Mouse (Mus musculus): ENCODE data around the gene Fli1. TPM values are rescaled to one million over a fixed set of nuclear protein-coding genes. Genes with fewer than 3 reads are reported as not detected.

Gene Fli1
- polyA plus RNA-seq, 2 experiments: 10.1 to 22.2 TPM

DNA sequence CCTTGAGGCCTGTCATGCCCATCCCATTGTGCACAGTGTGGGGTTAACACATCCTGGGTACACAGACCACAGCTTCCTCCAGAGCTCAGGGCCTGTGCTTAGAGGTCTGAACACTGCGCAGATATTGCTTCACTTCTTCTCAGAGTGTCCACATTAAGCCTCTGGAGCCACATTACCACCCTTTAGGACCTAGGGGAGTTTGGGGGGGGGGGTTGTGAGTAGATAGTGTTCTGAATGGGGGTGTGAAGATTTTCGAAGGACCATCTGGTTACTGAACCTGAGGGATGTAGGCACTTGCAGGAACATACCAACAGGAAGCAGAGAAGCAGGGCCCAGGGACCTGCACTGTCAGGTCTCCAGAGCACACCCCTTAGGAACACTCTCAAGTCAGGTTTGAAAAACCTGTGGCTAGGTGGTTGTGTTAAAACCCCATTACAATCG, 3.3 kb downstream of the Fli1 start:
- Histone ChIP-seq H3K4me3 (replicated peaks; ENCODE audit: low read length) (peak overlapping the region; percentile 78), H3K27ac (replicated peaks; ENCODE audit: low read depth, low read length) (no peak overlapping the region), H3K36me3 (ENCODE audit: control insufficient read depth, insufficient read depth, low read length) (no peaks in the 10 kb centered on the region), H3K4me2 (replicated peaks; ENCODE audit: low read depth, low read length, severe bottlenecking) (peak overlapping the region; percentile 90), H3K27me3 (ENCODE audit: control insufficient read depth, insufficient read depth, low read length) (no peaks in the 10 kb centered on the region), H3K4me1 (ENCODE audit: control insufficient read depth, insufficient read depth, low read length) (peaks cover 22% of the 10 kb centered on the region), H3K9me3 (ENCODE audit: control insufficient read depth, low read length) (no peaks in the 10 kb centered on the region), H3K9ac (ENCODE audit: low read depth, low read length, severe bottlenecking) (peak overlapping the region; percentile 95; the same call in 1 of the 2 replicates)
- WGBS: 31% methylated on average over 3 of the region's 3 CpGs
- TF ChIP-seq POLR2A (IDR thresholded peaks at IDR 0.05; ENCODE audit: borderline replicate concordance, extremely low read depth, insufficient read depth, insufficient read length): no peak
- DNase-seq (ENCODE audit: low spot score) (no peak), ATAC-seq (ENCODE audit: low FRiP score, low read depth) (no peak)

- DNase-seq (ENCODE audit: low spot score): no peak
- H3K9ac ChIP-seq (ENCODE audit: low read depth, low read length, severe bottlenecking): no peak overlapping the region
- H3K4me1 ChIP-seq (ENCODE audit: control insufficient read depth, insufficient read depth, low read length): peaks cover 12% of the 10 kb centered on the region
- no peak overlapping the region for H3K4me3 ChIP-seq (replicated peaks; ENCODE audit: low read length)
- H3K4me2 ChIP-seq (replicated peaks; ENCODE audit: low read depth, low read length, severe bottlenecking): no peak overlapping the region; the same call in 1 of the 2 replicates
- WGBS: 85% methylated on average over 5 of the region's 5 CpGs
- H3K9me3 ChIP-seq (ENCODE audit: control insufficient read depth, low read length): no peaks in the 10 kb centered on the region
- H3K36me3 ChIP-seq (ENCODE audit: control insufficient read depth, insufficient read depth, low read length): no peaks in the 10 kb centered on the region
- no peaks in the 10 kb centered on the region for H3K27me3 ChIP-seq (ENCODE audit: control insufficient read depth, insufficient read depth, low read length)
- TF ChIP-seq POLR2A (IDR thresholded peaks at IDR 0.05; ENCODE audit: borderline replicate concordance, extremely low read depth, insufficient read depth, insufficient read length): no peak
- no peak overlapping the region for H3K27ac ChIP-seq (replicated peaks; ENCODE audit: low read depth, low read length)
- ATAC-seq (ENCODE audit: low FRiP score, low read depth): no peak
Observed at GRCm38 (mm10) chr9:32538124-32538523, 4.5 kb downstream of the Fli1 start.

DNA sequence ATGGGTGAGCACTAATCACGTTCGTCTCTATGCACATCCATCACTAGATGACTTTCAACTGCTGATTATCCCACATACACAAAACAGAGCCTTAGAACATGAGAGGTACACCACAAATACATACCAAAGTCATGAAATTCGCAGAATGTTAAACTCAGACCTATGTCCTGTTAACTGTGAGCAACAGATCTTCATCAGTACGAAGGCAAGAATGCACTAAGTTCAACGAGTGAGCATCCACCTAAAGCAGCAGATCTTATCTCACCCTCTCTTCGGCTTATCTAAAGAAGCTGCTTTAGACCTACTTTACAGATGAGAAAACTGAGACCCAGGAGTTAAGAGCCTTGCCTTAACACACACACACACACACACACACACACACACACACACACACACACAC, 5.0 kb downstream of the Fli1 start:
- no peak overlapping the region for H3K4me2 ChIP-seq (replicated peaks; ENCODE audit: low read depth, low read length, severe bottlenecking)
- H3K27ac ChIP-seq (replicated peaks; ENCODE audit: low read depth, low read length): no peak overlapping the region
- H3K27me3 ChIP-seq (ENCODE audit: control insufficient read depth, insufficient read depth, low read length): no peaks in the 10 kb centered on the region
- ATAC-seq (ENCODE audit: low FRiP score, low read depth): no peak
- H3K9ac ChIP-seq (ENCODE audit: low read depth, low read length, severe bottlenecking): no peak overlapping the region
- 75% methylated on average over 6 of the region's 6 CpGs for WGBS
- no peak for DNase-seq (ENCODE audit: low spot score)
- no peak overlapping the region for H3K4me3 ChIP-seq (replicated peaks; ENCODE audit: low read length)
- H3K9me3 ChIP-seq (ENCODE audit: control insufficient read depth, low read length): no peaks in the 10 kb centered on the region
- H3K4me1 ChIP-seq (ENCODE audit: control insufficient read depth, insufficient read depth, low read length): peaks cover 9% of the 10 kb centered on the region
- H3K36me3 ChIP-seq (ENCODE audit: control insufficient read depth, insufficient read depth, low read length): no peaks in the 10 kb centered on the region
- no peak for TF ChIP-seq POLR2A (IDR thresholded peaks at IDR 0.05; ENCODE audit: borderline replicate concordance, extremely low read depth, insufficient read depth, insufficient read length)

GRCm38 (mm10) chr9:32535201-32535955, 7.3 kb downstream of the Fli1 start:
- Histone ChIP-seq H3K27me3 (ENCODE audit: control insufficient read depth, insufficient read depth, low read length) (no peaks in the 10 kb centered on the region), H3K9me3 (ENCODE audit: control insufficient read depth, low read length) (no peaks in the 10 kb centered on the region), H3K27ac (replicated peaks; ENCODE audit: low read depth, low read length) (no peak overlapping the region), H3K4me1 (ENCODE audit: control insufficient read depth, insufficient read depth, low read length) (peaks cover 12% of the 10 kb centered on the region), H3K4me2 (replicated peaks; ENCODE audit: low read depth, low read length, severe bottlenecking) (no peak overlapping the region), H3K4me3 (replicated peaks; ENCODE audit: low read length) (no peak overlapping the region), H3K9ac (ENCODE audit: low read depth, low read length, severe bottlenecking) (no peak overlapping the region), H3K36me3 (ENCODE audit: control insufficient read depth, insufficient read depth, low read length) (no peaks in the 10 kb centered on the region)
- WGBS: 58% methylated on average over 2 of the region's 2 CpGs
- TF ChIP-seq POLR2A (IDR thresholded peaks at IDR 0.05; ENCODE audit: borderline replicate concordance, extremely low read depth, insufficient read depth, insufficient read length): no peak
- no peak for ATAC-seq (ENCODE audit: low FRiP score, low read depth)
- DNase-seq (ENCODE audit: low spot score): no peak

- H3K9me3 ChIP-seq (ENCODE audit: control insufficient read depth, low read length): no peaks in the 10 kb centered on the region
- H3K9ac ChIP-seq (ENCODE audit: low read depth, low read length, severe bottlenecking): no peak overlapping the region
- no peak overlapping the region for H3K27ac ChIP-seq (replicated peaks; ENCODE audit: low read depth, low read length)
- TF ChIP-seq POLR2A (IDR thresholded peaks at IDR 0.05; ENCODE audit: borderline replicate concordance, extremely low read depth, insufficient read depth, insufficient read length): no peak
- H3K27me3 ChIP-seq (ENCODE audit: control insufficient read depth, insufficient read depth, low read length): no peaks in the 10 kb centered on the region
- ATAC-seq (ENCODE audit: low FRiP score, low read depth): no peak
- 77% methylated on average over 11 of the region's 11 CpGs for WGBS
- H3K4me2 ChIP-seq (replicated peaks; ENCODE audit: low read depth, low read length, severe bottlenecking): no peak overlapping the region
- H3K4me1 ChIP-seq (ENCODE audit: control insufficient read depth, insufficient read depth, low read length): peaks cover 9% of the 10 kb centered on the region
- no peak for DNase-seq (ENCODE audit: low spot score)
- H3K4me3 ChIP-seq (replicated peaks; ENCODE audit: low read length): no peak overlapping the region
- no peaks in the 10 kb centered on the region for H3K36me3 ChIP-seq (ENCODE audit: control insufficient read depth, insufficient read depth, low read length)
Observed at GRCm38 (mm10) chr9:32534025-32534615, 8.5 kb downstream of the Fli1 start.

All from limb, embryonic 14.5 days (tissue).